Mouse (Mus musculus) intestine, postnatal 0 days (tissue): ENCODE data around the gene Lce1b. TPM values are rescaled to one million over a fixed set of nuclear protein-coding genes. Genes with fewer than 3 reads are reported as not detected.

Source experiments
- ATAC-seq: fragments of 200-750 bp; cut with Nextera tagmentation; 2 replicates; pipeline ENCODE4 v1.8.0; 2017; ENCODE audit warnings: mild to moderate bottlenecking, moderate TSS enrichment, moderate library complexity
- H3K27ac ChIP-seq: fragments of 300-500 bp; sonication (generic); 2 replicates; pipeline ENCODE4 v1.5.1; 2014; ENCODE audit warnings: mild to moderate bottlenecking, low read depth, low read length, moderate library complexity
- H3K27me3 ChIP-seq: fragments of 300-500 bp; sonication (generic); replicated peaks from 2 replicates; pipeline ENCODE4 v1.6.1; 2014; ENCODE audit warnings: low read length, mixed read lengths; ENCODE audit not compliant: control insufficient read depth, insufficient read depth
- H3K36me3 ChIP-seq: fragments of 300-500 bp; sonication (generic); 2 replicates; pipeline ENCODE4 v1.6.1; 2014; ENCODE audit warnings: mild to moderate bottlenecking, moderate library complexity; ENCODE audit not compliant: control insufficient read depth, insufficient read depth
- H3K4me1 ChIP-seq: fragments of 300-500 bp; sonication (generic); replicated peaks from 2 replicates; pipeline ENCODE4 v1.6.1; 2014; ENCODE audit warnings: antibody characterized with exemption, low read length, mixed read lengths; ENCODE audit not compliant: control insufficient read depth, insufficient read depth
- H3K4me2 ChIP-seq: fragments of 300-500 bp; sonication (generic); replicated peaks from 2 replicates; pipeline ENCODE4 v1.6.1; 2014; ENCODE audit warnings: low read depth, mild to moderate bottlenecking, moderate library complexity
- H3K4me3 ChIP-seq: fragments of 300-500 bp; sonication (generic); 2 replicates; pipeline ENCODE4 v1.5.1; 2014; ENCODE audit warnings: low read depth, low read length
- H3K9ac ChIP-seq: fragments of 300-500 bp; sonication (generic); 2 replicates; pipeline ENCODE4 v1.6.1; 2014; ENCODE audit warnings: mild to moderate bottlenecking, low read depth, low read length
- H3K9me3 ChIP-seq: fragments of 300-500 bp; sonication (generic); 2 replicates; pipeline ENCODE4 v1.6.1; 2016; ENCODE audit warnings: mixed run types; ENCODE audit not compliant: control insufficient read depth
- CTCF ChIP-seq: sonication (generic); IDR thresholded peaks from 2 replicates; pipeline ENCODE4 v1.5.1; 2016; ENCODE audit warnings: low read depth, mild to moderate bottlenecking, control low read depth, antibody characterized with exemption, moderate library complexity
- polyA plus RNA-seq: library from polyadenylated mRNA; unstranded; fragments of >200 nt; fragmentation: Nextera tagmentation; extraction: Ambion mirVana; gene quantifications from 2 replicates; pipeline ENCODE4 v1.2.1, GENCODE M21; 2015

Lce1b gene
- polyA plus RNA-seq, 1 experiment from 2014 or later: not detected

DNA sequence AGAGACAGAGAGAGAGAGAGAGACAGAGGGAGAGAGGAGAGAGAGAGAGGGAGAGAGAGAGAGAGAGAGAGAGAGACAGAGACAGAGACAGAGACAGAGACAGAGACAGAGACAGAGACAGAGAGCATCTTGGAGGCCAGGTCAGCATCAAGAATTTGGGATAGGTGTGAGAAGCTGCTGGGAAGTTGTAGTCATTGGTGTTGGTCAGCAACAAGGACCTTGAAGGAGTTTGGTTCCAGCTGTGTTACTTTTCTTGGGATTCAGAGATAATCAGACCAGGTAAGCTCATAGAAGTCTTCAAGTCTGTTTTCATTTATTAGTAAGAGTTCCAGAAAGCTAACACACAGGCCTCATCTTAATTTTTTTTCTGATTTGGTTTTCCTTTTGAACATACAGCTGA, 49.3 kb downstream of the Lce1b start, which contains the start of gene 2210017I01Rik:
Gene 2210017I01Rik, minus strand, starts transcription at position 101 of the 400 bp plus-strand sequence.
- TF ChIP-seq CTCF: no peak
- no peaks in the 10 kb centered on the region for H3K4me1 ChIP-seq
- H3K27ac ChIP-seq: no peak within 1 kb of the TSS
- H3K27me3 ChIP-seq: no peaks in the 10 kb centered on the region
- no peak for ATAC-seq
- no peak within 1 kb of the TSS for H3K9ac ChIP-seq
- H3K4me2 ChIP-seq: no peak within 1 kb of the TSS
- H3K4me3 ChIP-seq: no peak within 1 kb of the TSS
- H3K36me3 ChIP-seq: no peaks in the 10 kb centered on the region
- no peaks in the 10 kb centered on the region for H3K9me3 ChIP-seq

Other genes with a start within 250 kb of the Lce1b start
- not detected in 2 replicates for gene Sprr2i, start 248.9 kb downstream of the Lce1b start, polyA plus RNA-seq
- not detected in 2 replicates for gene Sprr2j-ps, start 238.8 kb downstream of the Lce1b start, polyA plus RNA-seq
- gene Gm9774, start 227.5 kb downstream of the Lce1b start, polyA plus RNA-seq: 7.5 and 8.9 TPM in 2 replicates
- gene Sprr2k, start 224.3 kb downstream of the Lce1b start, polyA plus RNA-seq: not detected in 2 replicates
- not detected in 2 replicates for gene Sprr1b, start 218.1 kb downstream of the Lce1b start, polyA plus RNA-seq
- gene Sprr3, start 198.2 kb downstream of the Lce1b start, polyA plus RNA-seq: not detected in 2 replicates
- gene Sprr1a, start 171.0 kb downstream of the Lce1b start, polyA plus RNA-seq: 3.8 and 5.4 TPM in 2 replicates
- not detected in 2 replicates for gene Sprr4, start 156.4 kb downstream of the Lce1b start, polyA plus RNA-seq
- not detected in 2 replicates for gene 2310046K23Rik, start 122.4 kb downstream of the Lce1b start, polyA plus RNA-seq
- gene Ivl, start 83.2 kb downstream of the Lce1b start, polyA plus RNA-seq: 0.47 and 0.80 TPM in 2 replicates
- 96.4 and 137 TPM in 2 replicates for gene Smcp, start 67.9 kb downstream of the Lce1b start, polyA plus RNA-seq
- gene 2210017I01Rik, start 49.4 kb downstream of the Lce1b start, polyA plus RNA-seq: 0.18 and 0.34 TPM in 2 replicates
- gene Lce6a, start 35.3 kb downstream of the Lce1b start, polyA plus RNA-seq: 1.8 and 2.1 TPM in 2 replicates
- 0.46 and 0.73 TPM in 2 replicates for gene Lce1a1, start 8.6 kb downstream of the Lce1b start, polyA plus RNA-seq
- not detected in 2 replicates for gene Lce1a2, start 13.4 kb upstream of the Lce1b start, polyA plus RNA-seq
- gene Lce1c, start 22.3 kb upstream of the Lce1b start, polyA plus RNA-seq: not detected in 2 replicates
- gene Lce1d, start 30.3 kb upstream of the Lce1b start, polyA plus RNA-seq: not detected in 2 replicates
- not detected in 2 replicates for gene Lce1e, start 52.1 kb upstream of the Lce1b start, polyA plus RNA-seq
- gene Lce1f, start 63.4 kb upstream of the Lce1b start, polyA plus RNA-seq: not detected in 2 replicates
- not detected in 2 replicates for gene Gm38119, start 82.2 kb upstream of the Lce1b start, polyA plus RNA-seq
- gene Lce1g, start 95.4 kb upstream of the Lce1b start, polyA plus RNA-seq: not detected in 2 replicates
- not detected in 2 replicates for gene Lce1h, start 108.1 kb upstream of the Lce1b start, polyA plus RNA-seq
- not detected in 2 replicates for gene Lce1i, start 122.0 kb upstream of the Lce1b start, polyA plus RNA-seq
- not detected in 2 replicates for gene Lce1j, start 133.6 kb upstream of the Lce1b start, polyA plus RNA-seq
- gene Lce1k, start 151.0 kb upstream of the Lce1b start, polyA plus RNA-seq: not detected in 2 replicates
- not detected in 2 replicates for gene Kprp, start 170.3 kb upstream of the Lce1b start, polyA plus RNA-seq
- gene Lce1l, start 194.4 kb upstream of the Lce1b start, polyA plus RNA-seq: not detected in 2 replicates
- not detected in 2 replicates for gene 2310050C09Rik, start 213.3 kb upstream of the Lce1b start, polyA plus RNA-seq